Mouse (Mus musculus) heart, embryonic 11.5 days (tissue): ENCODE data around the gene Sctr. TPM values are rescaled to one million over a fixed set of nuclear protein-coding genes. Genes with fewer than 3 reads are reported as not detected.

Source experiments
- ATAC-seq: fragments of 200-750 bp; cut with Nextera tagmentation; replicated peaks from 2 replicates; pipeline ENCODE4 v1.8.0; 2017; ENCODE audit warnings: moderate library complexity; ENCODE audit not compliant: insufficient number of reproducible peaks, low FRiP score, low TSS enrichment
- H3K27ac ChIP-seq: fragments of 300-500 bp; sonication (generic); 2 replicates; pipeline ENCODE4 v1.5.1; 2014; ENCODE audit warnings: mild to moderate bottlenecking, low read depth, low read length
- H3K27me3 ChIP-seq: fragments of 300-500 bp; sonication (generic); 2 replicates; pipeline ENCODE4 v1.6.1; 2014; ENCODE audit warnings: mild to moderate bottlenecking, low read length, mixed read lengths; ENCODE audit not compliant: control insufficient read depth, insufficient read depth
- H3K36me3 ChIP-seq: fragments of 300-500 bp; sonication (generic); 2 replicates; pipeline ENCODE4 v1.6.1; 2014; ENCODE audit warnings: mild to moderate bottlenecking, low read length, moderate library complexity, mixed read lengths; ENCODE audit not compliant: control insufficient read depth, insufficient read depth
- H3K4me1 ChIP-seq: fragments of 300-500 bp; sonication (generic); 2 replicates; pipeline ENCODE4 v1.6.1; 2014; ENCODE audit warnings: low read length; ENCODE audit not compliant: control insufficient read depth, insufficient read depth
- H3K4me2 ChIP-seq: fragments of 300-500 bp; sonication (generic); 2 replicates; pipeline ENCODE4 v1.6.1; 2014; ENCODE audit warnings: mild to moderate bottlenecking, moderate library complexity
- H3K4me3 ChIP-seq: fragments of 300-500 bp; sonication (generic); 2 replicates; pipeline ENCODE4 v1.5.1; 2014; ENCODE audit warnings: low read depth, low read length
- H3K9ac ChIP-seq: fragments of 300-500 bp; sonication (generic); 2 replicates; pipeline ENCODE4 v1.6.1; 2014; ENCODE audit warnings: mild to moderate bottlenecking, low read depth, low read length, moderate library complexity
- H3K9me3 ChIP-seq: fragments of 300-500 bp; sonication (generic); replicated peaks from 2 replicates; pipeline ENCODE4 v1.6.1; 2016; ENCODE audit warnings: low read length; ENCODE audit not compliant: control insufficient read depth
- WGBS: fragments of 180-500 bp; shearing (Covaris S2); extraction: QIAGEN DNeasy Blood & Tissue Kit; methylation state at CpG from one replicate; pipeline ENCODE4 v1.1.7; 2014; ENCODE audit not compliant: insufficient replicate concordance; 5-methylcytosine and 5-hydroxymethylcytosine counted together
- polyA plus RNA-seq: library from polyadenylated mRNA; unstranded; fragments of >200 nt; fragmentation: Nextera tagmentation; extraction: Ambion mirVana; gene quantifications from 2 replicates; pipeline ENCODE4 v1.2.1, GENCODE M21; 2014

Sctr gene
- polyA plus RNA-seq, 1 experiment from 2014 or later, result not detected

- no peak for ATAC-seq
- H3K9ac ChIP-seq, result no peak overlapping the region
- H3K27ac ChIP-seq, result no peak overlapping the region
- H3K27me3 ChIP-seq, result no peaks in the 10 kb centered on the region
- H3K4me1 ChIP-seq, result no peaks in the 10 kb centered on the region
- peaks cover 17% of the 10 kb centered on the region for H3K36me3 ChIP-seq
- no peak overlapping the region for H3K4me2 ChIP-seq
- no peak overlapping the region for H3K4me3 ChIP-seq
- WGBS, result 86% methylated on average over 19 of the region's 19 CpGs
- H3K9me3 ChIP-seq, result no peaks in the 10 kb centered on the region
These were observed 103.2 kb downstream of the Sctr start for GRCm38 (mm10) chr1:120109741-120110432.

GRCm38 (mm10) chr1:120111766-120112165, 105.1 kb downstream of the Sctr start:
- ATAC-seq, result no peak
- Histone ChIP-seq H3K4me3 (no peak overlapping the region), H3K9ac (no peak overlapping the region), H3K4me2 (no peak overlapping the region), H3K36me3 (peaks cover 31% of the 10 kb centered on the region), H3K27me3 (no peaks in the 10 kb centered on the region), H3K27ac (no peak overlapping the region), H3K4me1 (no peaks in the 10 kb centered on the region), H3K9me3 (no peaks in the 10 kb centered on the region)
- 91% methylated on average over 8 of the region's 8 CpGs for WGBS

GRCm38 (mm10) chr1:120112251-120113187, 105.8 kb downstream of the Sctr start:
- Histone ChIP-seq H3K4me1 (no peaks in the 10 kb centered on the region), H3K4me3 (no peak overlapping the region), H3K27me3 (no peaks in the 10 kb centered on the region), H3K9me3 (no peaks in the 10 kb centered on the region), H3K4me2 (no peak overlapping the region), H3K27ac (no peak overlapping the region), H3K9ac (no peak overlapping the region), H3K36me3 (peaks cover 31% of the 10 kb centered on the region)
- 76% methylated on average over 12 of the region's 12 CpGs for WGBS
- ATAC-seq, result no peak

Other genes starting within 250 kb of the Sctr start
- gene Ptpn4, start 169.3 kb upstream of the Sctr start, polyA plus RNA-seq, result 4.8 and 5.9 TPM in 2 replicates
- 6.3 and 6.4 TPM in 2 replicates for gene Tmem177, start 93.7 kb upstream of the Sctr start, polyA plus RNA-seq
- 0.17 TPM in 1 of 2 replicates, not detected in the other for gene Cfap221, start 9.7 kb upstream of the Sctr start, polyA plus RNA-seq
- 19.1 and 19.6 TPM in 2 replicates for gene Tmem37, start 67.2 kb downstream of the Sctr start, polyA plus RNA-seq
- gene Dbi, start 114.2 kb downstream of the Sctr start, polyA plus RNA-seq, result 639 and 662 TPM in 2 replicates
- 11.8 and 13.1 TPM in 2 replicates for gene 3110009E18Rik, start 114.3 kb downstream of the Sctr start, polyA plus RNA-seq